Mouse (Mus musculus): ENCODE results near the gene Htr2b.

Htr2b gene

DNA sequence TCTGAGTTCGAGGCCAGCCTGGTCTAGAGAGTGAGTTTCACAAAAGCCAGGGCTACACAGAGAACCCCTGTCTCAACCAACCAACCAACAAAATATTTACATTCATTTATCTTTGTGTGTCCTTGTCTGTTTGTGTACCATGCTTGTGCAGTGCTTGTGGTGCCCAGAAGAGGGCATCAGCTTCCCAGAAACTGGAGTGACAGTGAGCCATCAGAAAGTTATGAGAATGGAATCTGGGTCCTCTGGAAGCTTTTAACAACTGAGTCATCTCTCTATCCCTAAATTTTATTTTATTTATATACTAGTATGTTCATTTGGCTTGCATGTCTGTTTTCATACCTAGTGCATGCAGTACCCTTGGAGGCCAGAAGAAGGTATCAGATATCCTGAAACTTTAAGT, 40.8 kb upstream of the Htr2b start:
- peaks cover 18% of the 10 kb centered on the region for H3K4me1 ChIP-seq (replicated peaks; ENCODE audit: low read depth, low read length)
- TF ChIP-seq POU5F1 (IDR thresholded peaks at IDR 0.05; ENCODE audit: borderline replicate concordance, low read length): no peak
- peak; percentile 50 for TF ChIP-seq CTCF (conservative IDR thresholded peaks at IDR 0.05; ENCODE audit: low read length)
- H3K4me3 ChIP-seq (replicated peaks; ENCODE audit: low read length): no peak overlapping the region
- no peaks in the 10 kb centered on the region for H3K27me3 ChIP-seq (ENCODE audit: insufficient read depth, low read length)
- H3K9me3 ChIP-seq (ENCODE audit: low read length): peaks cover 8% of the 10 kb centered on the region
- H3K36me3 ChIP-seq (ENCODE audit: insufficient read depth, low read length): peaks cover 10% of the 10 kb centered on the region

DNA sequence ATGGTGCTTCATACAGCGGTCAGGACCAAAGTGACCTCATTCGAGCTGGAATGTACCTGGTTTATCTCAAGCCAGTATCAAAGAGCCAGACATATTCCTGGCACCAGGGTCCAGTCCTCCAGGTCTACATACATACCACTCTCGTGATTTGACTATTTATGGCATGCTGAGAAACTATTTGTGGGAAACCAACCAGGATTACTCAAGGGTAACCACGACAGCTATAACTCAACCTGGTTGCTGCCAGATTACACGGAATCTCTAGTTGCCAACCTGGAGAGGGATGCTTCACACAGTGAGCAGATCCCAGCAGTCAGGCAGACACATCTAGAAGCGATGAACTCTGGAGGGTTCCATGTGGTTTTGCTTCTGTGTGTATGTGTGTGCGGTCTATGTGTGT, 39.6 kb upstream of the Htr2b start:
- Histone ChIP-seq H3K27me3 (ENCODE audit: insufficient read depth, low read length) (no peaks in the 10 kb centered on the region), H3K36me3 (ENCODE audit: insufficient read depth, low read length) (no peaks in the 10 kb centered on the region), H3K4me3 (replicated peaks; ENCODE audit: low read length) (no peak overlapping the region), H3K4me1 (replicated peaks; ENCODE audit: low read depth, low read length) (peaks cover 20% of the 10 kb centered on the region), H3K9me3 (ENCODE audit: low read length) (peaks cover 8% of the 10 kb centered on the region)
- TF ChIP-seq NANOG (IDR thresholded peaks at IDR 0.05; ENCODE audit: borderline replicate concordance, low read length) (no peak), POU5F1 (IDR thresholded peaks at IDR 0.05; ENCODE audit: borderline replicate concordance, low read length) (no peak)

DNA sequence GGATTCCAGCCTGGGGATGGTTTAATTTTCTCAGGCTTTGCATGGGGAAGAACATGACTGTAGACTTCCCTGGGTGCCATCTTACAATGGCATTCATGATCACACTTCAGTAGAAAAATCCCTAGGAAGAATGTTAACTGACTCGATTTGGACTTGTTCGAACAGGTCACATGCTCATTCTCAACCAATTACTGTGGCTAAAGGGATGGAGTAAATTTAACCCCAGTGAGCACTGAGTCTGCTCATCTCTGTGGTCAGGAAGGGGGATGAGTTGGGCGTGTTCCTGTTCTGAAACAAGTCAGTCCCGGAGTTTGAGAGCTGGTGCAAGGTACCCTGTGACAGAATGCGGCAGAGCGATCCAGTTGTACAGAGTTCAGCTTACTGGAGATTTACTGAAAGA, 39.2 kb upstream of the Htr2b start:
- no peak for TF ChIP-seq POU5F1 (IDR thresholded peaks at IDR 0.05; ENCODE audit: borderline replicate concordance, low read length)
- no peak for TF ChIP-seq CTCF (conservative IDR thresholded peaks at IDR 0.05; ENCODE audit: low read length)
- no peak for TF ChIP-seq NANOG (IDR thresholded peaks at IDR 0.05; ENCODE audit: borderline replicate concordance, low read length)
- no peaks in the 10 kb centered on the region for H3K36me3 ChIP-seq (ENCODE audit: insufficient read depth, low read length)
- H3K9me3 ChIP-seq (ENCODE audit: low read length): peaks cover 8% of the 10 kb centered on the region
- peaks cover 23% of the 10 kb centered on the region for H3K4me1 ChIP-seq (replicated peaks; ENCODE audit: low read depth, low read length)
- no peak overlapping the region for H3K4me3 ChIP-seq (replicated peaks; ENCODE audit: low read length)
- H3K27me3 ChIP-seq (ENCODE audit: insufficient read depth, low read length): no peaks in the 10 kb centered on the region

DNA sequence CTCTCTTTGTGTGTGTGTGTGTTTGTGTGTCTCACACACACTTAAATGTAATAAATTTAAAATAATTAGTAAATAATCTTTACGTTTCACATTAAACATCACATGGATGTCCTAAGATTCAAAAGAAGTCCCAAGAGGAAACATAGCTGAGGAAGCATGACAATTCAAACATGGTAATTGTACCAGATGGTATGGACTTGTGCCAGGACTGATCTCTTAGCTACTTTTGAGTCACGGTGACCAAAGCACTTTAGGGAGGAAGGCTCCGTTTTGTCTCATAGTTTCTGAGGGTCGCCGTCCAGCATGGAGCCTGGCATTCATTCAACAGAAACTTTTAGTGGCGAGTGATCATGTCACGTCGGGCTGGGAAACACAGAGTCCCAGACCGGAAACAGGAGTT, 36.4 kb upstream of the Htr2b start:
- Histone ChIP-seq H3K36me3 (ENCODE audit: insufficient read depth, low read length) (peaks cover 2% of the 10 kb centered on the region; the same call in 1 of the 2 replicates), H3K9me3 (ENCODE audit: low read length) (peaks cover 8% of the 10 kb centered on the region)

GRCm38 (mm10) chr1:86147557-86147956, 35.8 kb upstream of the Htr2b start:
- peaks cover 7% of the 10 kb centered on the region for H3K9me3 ChIP-seq (ENCODE audit: low read length)
- H3K4me3 ChIP-seq (replicated peaks; ENCODE audit: low read length): no peak overlapping the region
- TF ChIP-seq NANOG (IDR thresholded peaks at IDR 0.05; ENCODE audit: borderline replicate concordance, low read length) (no peak), CTCF (conservative IDR thresholded peaks at IDR 0.05; ENCODE audit: low read length) (no peak), POU5F1 (IDR thresholded peaks at IDR 0.05; ENCODE audit: borderline replicate concordance, low read length) (no peak)
- no peaks in the 10 kb centered on the region for H3K27me3 ChIP-seq (ENCODE audit: insufficient read depth, low read length)
- H3K36me3 ChIP-seq (ENCODE audit: insufficient read depth, low read length): peaks cover 6% of the 10 kb centered on the region
- H3K4me1 ChIP-seq (replicated peaks; ENCODE audit: low read depth, low read length): peaks cover 18% of the 10 kb centered on the region

More for the DNA sequence above, 36.4 kb upstream of the Htr2b start:
- no peak overlapping the region for H3K4me3 ChIP-seq (replicated peaks; ENCODE audit: low read length)
- peaks cover 18% of the 10 kb centered on the region for H3K4me1 ChIP-seq (replicated peaks; ENCODE audit: low read depth, low read length)
- no peaks in the 10 kb centered on the region for H3K27me3 ChIP-seq (ENCODE audit: insufficient read depth, low read length)
- no peak for TF ChIP-seq CTCF (conservative IDR thresholded peaks at IDR 0.05; ENCODE audit: low read length)
- TF ChIP-seq POU5F1 (IDR thresholded peaks at IDR 0.05; ENCODE audit: borderline replicate concordance, low read length): no peak
- no peak for TF ChIP-seq NANOG (IDR thresholded peaks at IDR 0.05; ENCODE audit: borderline replicate concordance, low read length)

DNA sequence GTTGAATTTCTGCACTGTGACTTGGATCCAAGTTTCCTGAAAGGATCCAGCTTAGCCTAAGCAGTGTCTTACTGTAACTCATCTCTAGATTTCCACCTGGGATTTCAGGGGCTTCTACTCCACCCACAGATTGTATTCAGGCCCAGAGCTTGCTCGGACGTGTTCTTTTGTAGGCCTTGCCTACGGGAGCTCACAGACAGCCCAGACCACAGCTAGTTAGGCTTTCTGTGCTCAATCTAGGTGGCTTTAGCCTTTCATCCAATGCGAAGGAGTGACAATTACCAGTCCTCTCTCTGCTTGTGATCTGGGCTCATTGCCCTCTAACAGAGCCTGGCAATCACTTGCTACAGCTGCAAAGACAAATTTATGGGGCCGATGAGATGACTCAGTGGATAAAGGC, 34.5 kb upstream of the Htr2b start:
- H3K4me3 ChIP-seq (replicated peaks; ENCODE audit: low read length): no peak overlapping the region
- no peaks in the 10 kb centered on the region for H3K9me3 ChIP-seq (ENCODE audit: low read length)
- peaks cover 18% of the 10 kb centered on the region for H3K4me1 ChIP-seq (replicated peaks; ENCODE audit: low read depth, low read length)
- H3K36me3 ChIP-seq (ENCODE audit: insufficient read depth, low read length): peaks cover 11% of the 10 kb centered on the region
- H3K27me3 ChIP-seq (ENCODE audit: insufficient read depth, low read length): no peaks in the 10 kb centered on the region
- no peak for TF ChIP-seq POU5F1 (IDR thresholded peaks at IDR 0.05; ENCODE audit: borderline replicate concordance, low read length)
- TF ChIP-seq NANOG (IDR thresholded peaks at IDR 0.05; ENCODE audit: borderline replicate concordance, low read length): no peak
- TF ChIP-seq CTCF (conservative IDR thresholded peaks at IDR 0.05; ENCODE audit: low read length): no peak

GRCm38 (mm10) chr1:86144001-86144944, 32.5 kb upstream of the Htr2b start:
- TF ChIP-seq CTCF (conservative IDR thresholded peaks at IDR 0.05; ENCODE audit: low read length): peak; percentile 34
- TF ChIP-seq POU5F1 (IDR thresholded peaks at IDR 0.05; ENCODE audit: borderline replicate concordance, low read length): no peak
- no peak for TF ChIP-seq NANOG (IDR thresholded peaks at IDR 0.05; ENCODE audit: borderline replicate concordance, low read length)
- peaks cover 28% of the 10 kb centered on the region for H3K36me3 ChIP-seq (ENCODE audit: insufficient read depth, low read length)
- H3K4me3 ChIP-seq (replicated peaks; ENCODE audit: low read length): no peak overlapping the region
- H3K9me3 ChIP-seq (ENCODE audit: low read length): no peaks in the 10 kb centered on the region
- H3K4me1 ChIP-seq (replicated peaks; ENCODE audit: low read depth, low read length): peaks cover 18% of the 10 kb centered on the region
- no peaks in the 10 kb centered on the region for H3K27me3 ChIP-seq (ENCODE audit: insufficient read depth, low read length)

GRCm38 (mm10) chr1:86143165-86143564, 31.4 kb upstream of the Htr2b start:
- Histone ChIP-seq H3K9me3 (ENCODE audit: low read length) (no peaks in the 10 kb centered on the region), H3K4me1 (replicated peaks; ENCODE audit: low read depth, low read length) (peaks cover 18% of the 10 kb centered on the region), H3K27me3 (ENCODE audit: insufficient read depth, low read length) (no peaks in the 10 kb centered on the region), H3K36me3 (ENCODE audit: insufficient read depth, low read length) (peaks cover 39% of the 10 kb centered on the region), H3K4me3 (replicated peaks; ENCODE audit: low read length) (no peak overlapping the region)
- TF ChIP-seq CTCF (conservative IDR thresholded peaks at IDR 0.05; ENCODE audit: low read length): no peak
- TF ChIP-seq POU5F1 (IDR thresholded peaks at IDR 0.05; ENCODE audit: borderline replicate concordance, low read length): no peak
- TF ChIP-seq NANOG (IDR thresholded peaks at IDR 0.05; ENCODE audit: borderline replicate concordance, low read length): no peak
